In genomic region chr4:130759875-130760274, GRCm38 (mm10) we compare ENCODE assay signal across 16 mouse cellular contexts.
"Had no signal": no experiment of that assay in that cellular context is flagged by ENCODE, and none has a peak within 500 bp of the region (broad histone marks: within the 10 kb centered on the region; RNA-seq: fewer than 3 reads in every experiment).

No protein-coding gene starts in this region.

- DNase-seq: liver, postnatal 0 days; lung, adult 2 months; lung, postnatal 10 days; right cerebral cortex, postnatal 14 days; thymus, adult 2 months; thymus, postnatal 25 days; thymus, postnatal 4 days had no signal

- H3K9ac ChIP-seq: liver, postnatal 0 days; lung, embryonic 15.5 days; midbrain, embryonic 13.5 days; midbrain, embryonic 15.5 days; neural tube, embryonic 12.5 days; stomach, embryonic 15.5 days had no signal

- H3K4me2 ChIP-seq: lung, embryonic 15.5 days; midbrain, embryonic 11.5 days; midbrain, embryonic 13.5 days; midbrain, embryonic 15.5 days; neural tube, embryonic 12.5 days; stomach, embryonic 15.5 days had no signal

- H3K27ac ChIP-seq: lung, embryonic 15.5 days; macrophage; midbrain, embryonic 13.5 days; midbrain, embryonic 15.5 days; neural tube, embryonic 12.5 days; stomach, embryonic 15.5 days; stomach, postnatal 0 days had no signal

- H3K27me3 ChIP-seq: lung, embryonic 15.5 days; megakaryocyte, embryonic 14.5 days; midbrain, embryonic 13.5 days; midbrain, embryonic 15.5 days; neural tube, embryonic 12.5 days; stomach, embryonic 15.5 days had no signal

- H3K9me3 ChIP-seq: lung, embryonic 15.5 days; megakaryocyte, embryonic 14.5 days; midbrain, embryonic 13.5 days; midbrain, embryonic 15.5 days; neural tube, embryonic 12.5 days; stomach, embryonic 15.5 days had no signal

- H3K4me3 ChIP-seq: lung, embryonic 15.5 days; megakaryocyte, embryonic 14.5 days; midbrain, embryonic 13.5 days; midbrain, embryonic 15.5 days; neural tube, embryonic 12.5 days; stomach, embryonic 15.5 days had no signal

- ATAC-seq: liver, postnatal 0 days; midbrain, embryonic 13.5 days; midbrain, embryonic 15.5 days had no signal

- H3K4me1 ChIP-seq: lung, embryonic 15.5 days; midbrain, embryonic 13.5 days; neural tube, embryonic 12.5 days; stomach, embryonic 15.5 days had no signal
